Mouse (Mus musculus): Measurements from ENCODE around the gene Olfr623. TPM values are rescaled to one million over a fixed set of nuclear protein-coding genes. Genes with fewer than 3 reads are reported as not detected.

The Olfr623 gene
- not detected for polyA plus RNA-seq (2015; fragmentation: Illumina TruSeq; extraction: RNeasy Lipid Tissue Mini Kit (QIAGEN cat#74804); ENCODE audit: insufficient read depth, low read depth, low replicate concordance)

DNA sequence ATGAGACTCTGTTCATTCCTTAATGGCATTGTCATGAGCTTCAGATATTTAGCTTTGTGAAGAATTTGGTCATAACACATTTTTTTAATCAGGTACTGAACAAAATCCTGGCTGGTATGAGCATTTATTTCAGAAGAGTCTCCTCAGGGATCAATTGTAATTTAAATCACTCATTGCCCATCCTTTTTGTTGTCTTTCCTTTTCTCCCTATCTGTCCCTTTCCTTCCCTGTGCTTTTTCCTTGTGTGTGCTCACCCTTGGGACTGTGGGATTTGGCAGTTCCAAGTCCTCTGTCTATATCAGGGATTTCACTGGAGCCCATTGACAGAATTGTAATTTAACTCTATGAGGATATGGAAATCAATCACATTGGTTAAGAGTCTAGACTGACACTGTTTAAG is at the start of gene Olfr623:
Gene Olfr623 (minus strand): TSS at position 101 of the 400 bp plus-strand sequence.

DNA sequence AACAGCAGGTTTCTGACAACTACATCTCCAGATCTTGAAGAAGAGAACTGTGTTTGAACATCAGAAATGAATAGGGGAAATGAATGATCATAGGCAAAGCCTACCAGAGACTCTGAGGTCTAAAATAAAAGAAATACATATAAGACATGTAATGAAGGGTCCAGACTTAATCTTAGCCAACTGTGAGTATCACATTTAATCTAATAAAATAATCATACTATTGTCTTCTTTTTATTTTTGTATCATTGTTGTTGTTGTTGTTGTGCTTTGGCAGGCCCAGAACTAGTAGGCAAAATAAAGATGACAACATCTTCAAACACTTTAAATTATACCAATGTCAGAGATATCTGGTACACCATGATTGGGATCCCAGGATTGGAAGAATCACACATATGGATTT is 18.9 kb upstream of the Olfr623 start, which contains the start of gene Olfr625-ps1:
Gene Olfr625-ps1 (plus strand): TSS at position 301 of the 400 bp plus-strand sequence.

DNA sequence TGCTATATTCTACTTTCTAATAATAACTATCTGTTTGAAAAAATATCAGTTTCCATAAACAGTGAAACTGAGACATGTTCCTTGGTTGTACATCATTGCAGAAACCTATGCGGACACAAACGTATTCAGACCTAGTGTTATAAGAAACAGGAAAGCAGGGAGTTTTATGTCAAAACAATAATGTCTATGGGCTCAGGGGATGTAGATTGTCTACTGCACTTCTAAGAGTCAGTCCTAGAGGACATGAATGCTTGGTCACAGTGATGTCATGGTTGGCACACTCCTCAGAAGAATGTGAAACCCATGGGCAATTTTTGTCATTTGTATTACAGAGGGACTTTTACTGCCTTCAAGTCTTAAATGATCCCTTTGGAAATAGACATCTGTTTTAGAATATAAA is 7.6 kb upstream of the Olfr623 start, which contains the start of gene Olfr624:
Gene Olfr624 (minus strand): TSS at position 101 of the 400 bp plus-strand sequence.

DNA sequence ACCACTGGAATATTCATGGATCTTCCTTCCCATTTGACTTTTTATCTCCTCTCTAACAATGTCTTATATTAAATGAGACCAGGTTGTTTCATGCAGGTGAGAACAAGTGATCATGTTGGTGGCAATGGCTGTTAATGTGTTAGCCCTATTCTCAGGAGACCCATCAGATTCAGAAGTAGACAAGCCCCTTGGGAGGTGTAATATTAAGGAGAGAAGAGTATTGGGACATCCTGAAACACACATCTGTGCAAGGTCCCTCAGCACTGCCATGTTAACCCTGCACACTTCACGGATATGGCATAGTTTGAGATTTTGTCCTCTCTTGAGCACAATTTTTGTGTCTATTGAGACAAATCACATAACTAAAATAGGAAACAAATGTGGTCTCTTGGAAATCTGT is 20.9 kb downstream of the Olfr623 start, which contains the start of gene Olfr622:
Gene Olfr622 (minus strand): TSS at position 101 of the 400 bp plus-strand sequence.

DNA sequence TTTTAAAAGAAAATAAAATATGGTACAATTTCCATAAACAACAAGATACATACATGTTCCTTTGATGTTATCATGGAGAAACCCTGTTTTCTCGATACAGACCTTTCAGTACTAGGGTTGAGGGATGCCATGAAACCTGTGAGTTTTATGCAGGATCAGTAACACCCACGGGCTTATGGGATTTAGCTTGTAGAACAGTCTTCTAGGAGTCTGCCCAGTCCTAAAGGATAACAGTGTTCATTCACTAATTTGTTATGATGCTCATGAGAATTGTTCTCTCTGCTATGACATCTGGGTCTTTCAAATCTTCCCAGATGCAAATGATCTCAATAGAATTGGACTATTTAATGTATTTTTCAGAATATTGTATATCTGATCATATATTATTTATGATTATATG is 51.1 kb downstream of the Olfr623 start, which contains the start of gene Olfr620:
Gene Olfr620 (minus strand): TSS at position 101 of the 400 bp plus-strand sequence.

Other genes starting within 250 kb of the Olfr623 start
- gene Usp17lc, start 248.6 kb downstream of the Olfr623 start, polyA plus RNA-seq (2015; fragmentation: Illumina TruSeq; extraction: RNeasy Lipid Tissue Mini Kit (QIAGEN cat#74804); ENCODE audit: insufficient read depth, low read depth, low replicate concordance) = not detected
- gene Olfr605, start 218.3 kb downstream of the Olfr623 start, polyA plus RNA-seq (2015; fragmentation: Illumina TruSeq; extraction: RNeasy Lipid Tissue Mini Kit (QIAGEN cat#74804); ENCODE audit: insufficient read depth, low read depth, low replicate concordance) = not detected
- gene Olfr606, start 214.7 kb downstream of the Olfr623 start, polyA plus RNA-seq (2015; fragmentation: Illumina TruSeq; extraction: RNeasy Lipid Tissue Mini Kit (QIAGEN cat#74804); ENCODE audit: insufficient read depth, low read depth, low replicate concordance) = not detected
- gene Olfr607, start 199.5 kb downstream of the Olfr623 start, polyA plus RNA-seq (2015; fragmentation: Illumina TruSeq; extraction: RNeasy Lipid Tissue Mini Kit (QIAGEN cat#74804); ENCODE audit: insufficient read depth, low read depth, low replicate concordance) = not detected
- not detected for gene Olfr608, start 193.8 kb downstream of the Olfr623 start, polyA plus RNA-seq (2015; fragmentation: Illumina TruSeq; extraction: RNeasy Lipid Tissue Mini Kit (QIAGEN cat#74804); ENCODE audit: insufficient read depth, low read depth, low replicate concordance)
- not detected for gene Olfr609, start 165.6 kb downstream of the Olfr623 start, polyA plus RNA-seq (2015; fragmentation: Illumina TruSeq; extraction: RNeasy Lipid Tissue Mini Kit (QIAGEN cat#74804); ENCODE audit: insufficient read depth, low read depth, low replicate concordance)
- not detected for gene Olfr610, start 151.6 kb downstream of the Olfr623 start, polyA plus RNA-seq (2015; fragmentation: Illumina TruSeq; extraction: RNeasy Lipid Tissue Mini Kit (QIAGEN cat#74804); ENCODE audit: insufficient read depth, low read depth, low replicate concordance)
- gene Olfr611, start 142.9 kb downstream of the Olfr623 start, polyA plus RNA-seq (2015; fragmentation: Illumina TruSeq; extraction: RNeasy Lipid Tissue Mini Kit (QIAGEN cat#74804); ENCODE audit: insufficient read depth, low read depth, low replicate concordance) = not detected
- gene Olfr612, start 121.0 kb downstream of the Olfr623 start, polyA plus RNA-seq (2015; fragmentation: Illumina TruSeq; extraction: RNeasy Lipid Tissue Mini Kit (QIAGEN cat#74804); ENCODE audit: insufficient read depth, low read depth, low replicate concordance) = not detected
- gene Olfr613, start 115.6 kb downstream of the Olfr623 start, polyA plus RNA-seq (2015; fragmentation: Illumina TruSeq; extraction: RNeasy Lipid Tissue Mini Kit (QIAGEN cat#74804); ENCODE audit: insufficient read depth, low read depth, low replicate concordance) = not detected
- not detected for gene Olfr615, start 107.6 kb downstream of the Olfr623 start, polyA plus RNA-seq (2015; fragmentation: Illumina TruSeq; extraction: RNeasy Lipid Tissue Mini Kit (QIAGEN cat#74804); ENCODE audit: insufficient read depth, low read depth, low replicate concordance)
- not detected for gene Olfr616, start 94.6 kb downstream of the Olfr623 start, polyA plus RNA-seq (2015; fragmentation: Illumina TruSeq; extraction: RNeasy Lipid Tissue Mini Kit (QIAGEN cat#74804); ENCODE audit: insufficient read depth, low read depth, low replicate concordance)
- not detected for gene Olfr617, start 90.6 kb downstream of the Olfr623 start, polyA plus RNA-seq (2015; fragmentation: Illumina TruSeq; extraction: RNeasy Lipid Tissue Mini Kit (QIAGEN cat#74804); ENCODE audit: insufficient read depth, low read depth, low replicate concordance)
- not detected for gene Olfr618, start 73.6 kb downstream of the Olfr623 start, polyA plus RNA-seq (2015; fragmentation: Illumina TruSeq; extraction: RNeasy Lipid Tissue Mini Kit (QIAGEN cat#74804); ENCODE audit: insufficient read depth, low read depth, low replicate concordance)
- not detected for gene Olfr619, start 63.1 kb downstream of the Olfr623 start, polyA plus RNA-seq (2015; fragmentation: Illumina TruSeq; extraction: RNeasy Lipid Tissue Mini Kit (QIAGEN cat#74804); ENCODE audit: insufficient read depth, low read depth, low replicate concordance)
- not detected for gene Olfr620, start 51.2 kb downstream of the Olfr623 start, polyA plus RNA-seq (2015; fragmentation: Illumina TruSeq; extraction: RNeasy Lipid Tissue Mini Kit (QIAGEN cat#74804); ENCODE audit: insufficient read depth, low read depth, low replicate concordance)
- not detected for gene Olfr622, start 21.0 kb downstream of the Olfr623 start, polyA plus RNA-seq (2015; fragmentation: Illumina TruSeq; extraction: RNeasy Lipid Tissue Mini Kit (QIAGEN cat#74804); ENCODE audit: insufficient read depth, low read depth, low replicate concordance)
- not detected for gene Olfr624, start 7.5 kb upstream of the Olfr623 start, polyA plus RNA-seq (2015; fragmentation: Illumina TruSeq; extraction: RNeasy Lipid Tissue Mini Kit (QIAGEN cat#74804); ENCODE audit: insufficient read depth, low read depth, low replicate concordance)
- gene Olfr625-ps1, start 19.0 kb upstream of the Olfr623 start, polyA plus RNA-seq (2015; fragmentation: Illumina TruSeq; extraction: RNeasy Lipid Tissue Mini Kit (QIAGEN cat#74804); ENCODE audit: insufficient read depth, low read depth, low replicate concordance) = not detected
- not detected for gene Olfr243, start 51.0 kb upstream of the Olfr623 start, polyA plus RNA-seq (2015; fragmentation: Illumina TruSeq; extraction: RNeasy Lipid Tissue Mini Kit (QIAGEN cat#74804); ENCODE audit: insufficient read depth, low read depth, low replicate concordance)
- not detected for gene Olfr628, start 66.7 kb upstream of the Olfr623 start, polyA plus RNA-seq (2015; fragmentation: Illumina TruSeq; extraction: RNeasy Lipid Tissue Mini Kit (QIAGEN cat#74804); ENCODE audit: insufficient read depth, low read depth, low replicate concordance)
- gene Olfr629, start 81.2 kb upstream of the Olfr623 start, polyA plus RNA-seq (2015; fragmentation: Illumina TruSeq; extraction: RNeasy Lipid Tissue Mini Kit (QIAGEN cat#74804); ENCODE audit: insufficient read depth, low read depth, low replicate concordance) = not detected
- gene Olfr630, start 93.6 kb upstream of the Olfr623 start, polyA plus RNA-seq (2015; fragmentation: Illumina TruSeq; extraction: RNeasy Lipid Tissue Mini Kit (QIAGEN cat#74804); ENCODE audit: insufficient read depth, low read depth, low replicate concordance) = not detected
- gene Olfr69, start 107.9 kb upstream of the Olfr623 start, polyA plus RNA-seq (2015; fragmentation: Illumina TruSeq; extraction: RNeasy Lipid Tissue Mini Kit (QIAGEN cat#74804); ENCODE audit: insufficient read depth, low read depth, low replicate concordance) = not detected
- not detected for gene Olfr68, start 116.0 kb upstream of the Olfr623 start, polyA plus RNA-seq (2015; fragmentation: Illumina TruSeq; extraction: RNeasy Lipid Tissue Mini Kit (QIAGEN cat#74804); ENCODE audit: insufficient read depth, low read depth, low replicate concordance)
- not detected for gene Olfr67, start 128.1 kb upstream of the Olfr623 start, polyA plus RNA-seq (2015; fragmentation: Illumina TruSeq; extraction: RNeasy Lipid Tissue Mini Kit (QIAGEN cat#74804); ENCODE audit: insufficient read depth, low read depth, low replicate concordance)
- gene Hbb-bt, start 150.3 kb upstream of the Olfr623 start, polyA plus RNA-seq (2015; fragmentation: Illumina TruSeq; extraction: RNeasy Lipid Tissue Mini Kit (QIAGEN cat#74804); ENCODE audit: insufficient read depth, low read depth, low replicate concordance) = 331 TPM
- 2,689 TPM for gene Hbb-bs, start 164.4 kb upstream of the Olfr623 start, polyA plus RNA-seq (2015; fragmentation: Illumina TruSeq; extraction: RNeasy Lipid Tissue Mini Kit (QIAGEN cat#74804); ENCODE audit: insufficient read depth, low read depth, low replicate concordance)
- not detected for gene Hbb-bh2, start 176.8 kb upstream of the Olfr623 start, polyA plus RNA-seq (2015; fragmentation: Illumina TruSeq; extraction: RNeasy Lipid Tissue Mini Kit (QIAGEN cat#74804); ENCODE audit: insufficient read depth, low read depth, low replicate concordance)
- not detected for gene Hbb-bh1, start 179.5 kb upstream of the Olfr623 start, polyA plus RNA-seq (2015; fragmentation: Illumina TruSeq; extraction: RNeasy Lipid Tissue Mini Kit (QIAGEN cat#74804); ENCODE audit: insufficient read depth, low read depth, low replicate concordance)
- gene Hbb-y, start 189.5 kb upstream of the Olfr623 start, polyA plus RNA-seq (2015; fragmentation: Illumina TruSeq; extraction: RNeasy Lipid Tissue Mini Kit (QIAGEN cat#74804); ENCODE audit: insufficient read depth, low read depth, low replicate concordance) = not detected
- not detected for gene Olfr66, start 222.6 kb upstream of the Olfr623 start, polyA plus RNA-seq (2015; fragmentation: Illumina TruSeq; extraction: RNeasy Lipid Tissue Mini Kit (QIAGEN cat#74804); ENCODE audit: insufficient read depth, low read depth, low replicate concordance)
- gene Olfr64, start 230.8 kb upstream of the Olfr623 start, polyA plus RNA-seq (2015; fragmentation: Illumina TruSeq; extraction: RNeasy Lipid Tissue Mini Kit (QIAGEN cat#74804); ENCODE audit: insufficient read depth, low read depth, low replicate concordance) = not detected
- not detected for gene Olfr65, start 239.8 kb upstream of the Olfr623 start, polyA plus RNA-seq (2015; fragmentation: Illumina TruSeq; extraction: RNeasy Lipid Tissue Mini Kit (QIAGEN cat#74804); ENCODE audit: insufficient read depth, low read depth, low replicate concordance)